Mouse (Mus musculus) erythroblast, embryonic 14.5 days (primary cell): ENCODE measurements around the gene Sorcs3.

Source experiments
- GATA1 ChIP-seq: IDR thresholded peaks from 2 replicates; pipeline ENCODE4 v1.6.1; 2012; ENCODE audit warnings: low read length, inconsistent platforms, mixed read lengths
- TAL1 ChIP-seq: IDR thresholded peaks from 3 replicates; pipeline ENCODE4 v1.6.1; 2012; ENCODE audit warnings: low read length, inconsistent platforms, mixed read lengths

- TF ChIP-seq GATA1 = no peak
- no peak for TF ChIP-seq TAL1
These were observed 77.4 kb downstream of the Sorcs3 start for GRCm38 (mm10) chr19:48283217-48283616.
